Mouse (Mus musculus): ENCODE data around the gene Chrng. TPM values are rescaled to one million over a fixed set of nuclear protein-coding genes. Genes with fewer than 3 reads are reported as not detected.

Gene Chrng
- total RNA-seq, 2 experiments from 2014 or later, result not detected

DNA sequence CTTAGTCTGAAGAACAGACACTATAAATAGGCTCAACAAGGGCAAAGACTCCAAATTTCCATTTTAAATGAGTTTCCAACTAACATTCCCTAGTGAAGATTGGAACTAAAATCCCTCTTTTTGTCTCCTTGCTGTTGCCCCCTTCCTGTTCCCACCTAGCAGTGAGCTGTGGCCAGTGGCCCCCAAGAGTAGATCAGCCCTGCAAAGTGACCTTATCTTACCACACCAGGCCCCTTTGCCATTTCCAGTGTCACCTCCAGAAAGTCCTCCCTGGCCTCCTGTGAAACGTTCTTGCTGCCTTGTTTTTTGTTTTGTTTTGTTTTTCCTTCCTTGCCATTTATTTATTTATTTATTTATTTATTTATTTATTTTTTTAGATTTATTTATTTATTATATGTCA, 41.0 kb downstream of the Chrng start:
- no peak for DNase-seq (ENCODE audit: low spot score in 2 of 2)

DNA sequence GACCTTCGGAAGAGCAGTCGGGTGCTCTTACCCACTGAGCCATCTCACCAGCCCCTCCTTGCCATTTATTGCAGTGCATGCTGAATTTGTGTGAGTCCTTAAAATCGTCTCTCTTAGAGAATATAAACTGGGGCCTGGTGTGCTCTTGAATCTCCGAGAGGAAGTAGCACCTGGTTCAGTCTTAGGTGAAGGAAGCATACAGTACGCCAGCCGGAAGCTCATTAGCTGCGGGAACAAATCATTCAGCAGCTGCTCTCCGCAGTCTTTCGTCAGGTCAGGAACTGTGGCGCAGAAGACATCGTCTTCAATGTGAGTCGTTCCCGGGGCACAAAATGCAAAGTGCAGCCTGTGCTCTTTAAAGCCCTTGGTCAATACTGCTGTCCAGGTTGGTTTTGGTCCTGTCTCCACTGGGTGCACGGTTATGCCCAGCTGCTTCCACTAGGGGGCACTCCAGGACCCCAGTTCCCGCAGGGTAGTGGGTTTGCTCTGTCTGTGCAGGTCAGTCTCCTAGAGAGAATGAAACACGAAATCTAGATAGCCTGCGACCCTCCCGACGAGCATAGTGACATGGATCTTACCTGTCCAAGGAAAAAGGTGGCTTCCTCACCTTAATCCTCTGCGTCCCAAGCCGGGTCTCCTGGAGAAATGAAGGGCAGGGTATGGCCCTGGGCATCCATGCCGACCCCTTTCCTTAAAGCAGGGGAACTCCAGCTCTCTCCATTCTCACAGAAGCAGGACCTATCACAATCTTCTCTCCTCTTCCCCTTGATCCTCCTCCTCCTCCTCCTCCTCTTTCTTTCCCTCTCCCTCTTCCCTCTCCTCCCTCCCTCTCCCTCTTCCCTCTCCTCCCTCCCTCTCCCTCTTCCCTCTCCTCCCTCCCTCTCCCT, 41.7 kb downstream of the Chrng start:
- intact Hi-C loops (cut with DNase I), result loop anchor here (5.0 kb wide), 1 partner anchor 46 kb away; no protein-coding TSS in a partner anchor
- DNase-seq (ENCODE audit: low spot score in 2 of 2), result peak; percentile 70 to 71

More for the DNA sequence above, 41.0 kb downstream of the Chrng start:
- intact Hi-C loops (cut with DNase I), result loop anchor here (5.0 kb wide), 1 partner anchor 47 kb away; no protein-coding TSS in a partner anchor

DNA sequence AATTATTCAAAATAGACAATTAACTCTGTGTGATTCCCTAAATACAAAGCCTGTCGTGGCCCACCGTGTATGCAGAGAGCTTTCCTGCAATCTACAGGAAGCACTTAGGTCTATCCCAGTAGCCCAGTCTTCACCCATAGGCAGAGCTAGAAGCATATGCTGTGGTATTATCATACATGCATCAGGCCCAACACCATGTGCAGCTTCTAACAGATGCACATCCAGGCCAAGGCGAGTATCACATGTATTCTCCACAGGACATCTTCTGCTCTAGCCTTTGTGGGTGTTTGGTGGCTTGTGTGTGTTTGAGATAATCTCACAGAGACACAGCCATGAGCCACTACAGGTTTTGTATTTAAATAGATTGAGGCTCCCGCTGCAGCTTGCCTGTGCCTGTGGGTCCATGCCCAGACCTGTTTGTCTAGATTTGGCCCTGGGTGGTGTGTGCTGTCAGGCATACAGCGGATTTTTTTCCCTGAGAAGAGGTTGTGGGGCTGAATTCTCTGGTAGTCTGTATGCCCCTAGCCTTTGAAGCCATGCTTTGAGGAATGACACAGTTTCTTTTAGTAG, 47.7 kb downstream of the Chrng start:
- intact Hi-C loops (cut with DNase I), result no loop called here
- DNase-seq (ENCODE audit: low spot score in 2 of 2), result no peak

DNA sequence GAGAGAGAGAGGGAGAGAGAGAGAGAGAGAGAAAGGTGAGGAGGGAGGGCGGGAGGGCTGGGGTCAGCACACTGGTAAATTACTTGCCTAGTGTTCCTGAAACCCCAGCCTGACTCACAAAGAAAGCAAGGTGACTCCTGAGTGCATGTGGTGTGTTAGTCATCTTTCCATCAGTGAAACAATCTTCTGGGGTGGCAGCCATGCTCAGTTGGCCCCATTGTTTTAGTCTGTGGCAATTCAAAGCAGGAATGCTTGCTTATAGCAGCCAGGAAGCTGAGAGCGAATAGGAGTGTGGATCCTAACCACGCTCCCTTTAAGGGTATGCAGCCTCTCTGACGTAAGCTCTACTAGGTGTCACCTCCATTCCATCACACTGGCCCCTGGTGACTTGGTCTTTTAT, 50.7 kb downstream of the Chrng start:
- intact Hi-C loops (cut with DNase I), result no loop called here

DNA sequence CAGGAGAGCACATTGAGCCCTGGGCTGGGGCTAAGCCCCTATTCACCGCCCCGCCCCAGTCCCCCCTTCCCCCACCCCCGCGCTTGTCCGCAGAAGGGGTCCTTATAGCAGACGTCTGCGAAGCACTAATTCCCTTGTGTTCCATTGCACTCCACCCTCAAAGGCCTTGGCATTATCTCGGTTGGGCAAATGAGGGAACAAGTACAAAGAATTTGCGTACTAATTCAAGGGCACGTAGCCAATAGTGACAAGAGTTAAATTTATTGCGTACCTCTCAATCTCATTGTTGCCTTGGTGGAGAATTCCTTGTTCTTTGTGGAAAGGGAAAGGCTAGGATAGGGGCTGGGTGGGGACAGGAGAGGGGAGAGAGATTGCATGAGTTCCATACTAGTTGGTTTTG, 53.2 kb downstream of the Chrng start:
- DNase-seq (ENCODE audit: low spot score in 2 of 2), result no peak
- intact Hi-C loops (cut with DNase I), result no loop called here

More for the DNA sequence above, 50.7 kb downstream of the Chrng start:
- DNase-seq (ENCODE audit: low spot score in 2 of 2), result no peak

DNA sequence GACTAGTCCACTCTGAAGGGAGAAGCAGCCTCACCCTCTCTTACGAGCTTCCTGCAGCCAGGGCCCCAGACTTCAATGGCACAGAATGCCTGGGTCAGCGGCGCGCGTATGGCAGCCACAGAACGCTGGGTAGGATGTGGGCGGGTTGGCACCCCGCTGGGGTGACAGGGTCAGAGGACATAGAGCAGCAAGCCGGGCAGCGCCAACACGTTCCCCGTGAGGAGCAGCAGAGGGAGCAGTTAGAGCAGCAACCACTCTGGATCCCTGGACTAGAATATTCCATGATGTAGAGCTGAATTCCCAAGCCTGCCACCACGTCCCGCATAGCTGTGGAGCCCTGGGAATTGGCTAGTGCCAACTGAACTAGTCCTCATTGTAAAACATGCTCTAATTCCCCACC, 54.0 kb downstream of the Chrng start:
- DNase-seq (ENCODE audit: low spot score in 2 of 2), result no peak
- intact Hi-C loops (cut with DNase I), result no loop called here

DNA sequence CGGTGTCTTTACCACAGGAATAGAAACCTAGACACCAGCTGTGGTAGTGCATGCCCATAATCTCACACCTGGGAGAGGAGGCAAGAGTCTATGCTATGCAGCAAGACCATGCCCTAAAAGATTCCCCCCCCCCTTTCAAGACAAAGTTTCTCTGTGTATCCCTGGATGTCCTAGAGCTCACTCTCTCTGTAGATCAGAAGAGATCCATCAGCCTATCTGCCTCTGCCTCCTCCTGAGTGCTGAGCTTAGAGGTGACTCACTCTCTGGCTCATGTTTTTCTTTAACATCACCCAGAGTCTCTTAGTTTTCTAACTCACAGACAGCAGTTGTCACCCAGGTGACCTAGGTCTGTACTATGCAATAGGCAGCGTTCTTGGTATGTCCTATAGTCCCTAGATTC, 54.9 kb downstream of the Chrng start:
- intact Hi-C loops (cut with DNase I), result no loop called here
- no peak for DNase-seq (ENCODE audit: low spot score in 2 of 2)

Other genes starting within 250 kb of the Chrng start
- gene Alppl2, start 114.7 kb upstream of the Chrng start, total RNA-seq (2021), result not detected
- not detected for gene Alpi, start 103.1 kb upstream of the Chrng start, total RNA-seq (2021)
- not detected for gene Akp3, start 79.7 kb upstream of the Chrng start, total RNA-seq (2021)
- gene Ecel1, start 48.1 kb upstream of the Chrng start, total RNA-seq (2021), result 10 to 100 TPM in 1 of 2 experiments, 1 to 10 TPM in 1; 5.8 to 12.6 TPM
- under 1 TPM; 0.88 to 0.89 TPM for gene Prss56, start 21.3 kb upstream of the Chrng start, total RNA-seq (2021)
- not detected for gene Chrnd, start 14.1 kb upstream of the Chrng start, total RNA-seq (2021)
- gene Eif4e2, start 9.3 kb downstream of the Chrng start, total RNA-seq (2021), result 10 to 100 TPM; 55.5 to 63.1 TPM
- gene Efhd1, start 59.7 kb downstream of the Chrng start, total RNA-seq (2021), result 10 to 100 TPM; 10.9 to 16.4 TPM
- gene Gigyf2, start 122.3 kb downstream of the Chrng start, total RNA-seq (2021), result 100 to 1,000 TPM; 106 to 121 TPM
- 1 to 10 TPM; 2.1 to 3.9 TPM for gene Kcnj13, start 190.1 kb downstream of the Chrng start, total RNA-seq (2021)